Mouse (Mus musculus) lung, adult 2 months (tissue): ENCODE results near the gene Il24. TPM values are rescaled to one million over a fixed set of nuclear protein-coding genes. Genes with fewer than 3 reads are reported as not detected.

Experiments used
- DNase-seq: peaks from one replicate; pipeline ENCODE4 v3.0.0; 2022
- H3K4me1 ChIP-seq: fragments of 200-500 bp; 2 replicates; pipeline ENCODE4 v1.6.1; 2011; ENCODE audit warnings: low read length; ENCODE audit not compliant: control insufficient read depth, insufficient read depth
- H3K4me3 ChIP-seq: fragments of 200-500 bp; replicated peaks from 2 replicates; pipeline ENCODE3; 2011; ENCODE audit warnings: low read depth, mild to moderate bottlenecking, control low read depth, low read length; ENCODE audit errors: extremely low read depth
- CTCF ChIP-seq: fragments of 200-500 bp; IDR thresholded peaks from 2 replicates; pipeline ENCODE4 v1.5.1; 2011; ENCODE audit warnings: mild to moderate bottlenecking, low read length, control low read depth; ENCODE audit not compliant: insufficient read depth
- POLR2A ChIP-seq: fragments of 200-500 bp; IDR thresholded peaks from 2 replicates; pipeline ENCODE4 v1.6.1; 2011; ENCODE audit warnings: low read depth, mild to moderate bottlenecking, control low read depth, low read length, borderline replicate concordance; ENCODE audit errors: extremely low read depth
- WGBS: fragments of 180-500 bp; shearing (Covaris S2); methylation state at CpG from one replicate; pipeline ENCODE4 v1.1.7; 2018; 5-methylcytosine and 5-hydroxymethylcytosine counted together
- polyA plus RNA-seq: library from polyadenylated mRNA; depleted of rRNA; stranded (reverse); fragments of >200 nt; gene quantifications from 2 replicates; pipeline ENCODE4 v1.2.3, GENCODE M21; 2012

Il24 gene
- polyA plus RNA-seq, 1 experiment, result not detected

GRCm38 (mm10) chr1:130883146-130883545 is 4.1 kb downstream of the Il24 start:
- no peak for DNase-seq
- TF ChIP-seq POLR2A, result no peak
- TF ChIP-seq CTCF, result no peak
- Histone ChIP-seq H3K4me1 (no peaks in the 10 kb centered on the region), H3K4me3 (no peak overlapping the region)
- 79% methylated on average over 4 of the region's 4 CpGs for WGBS

GRCm38 (mm10) chr1:130879927-130880326 is 7.3 kb downstream of the Il24 start:
- H3K4me1 ChIP-seq, result no peaks in the 10 kb centered on the region
- WGBS, result 82% methylated on average over 7 of the region's 7 CpGs
- H3K4me3 ChIP-seq, result no peak overlapping the region
- no peak for DNase-seq
- TF ChIP-seq POLR2A, result no peak
- TF ChIP-seq CTCF, result no peak

GRCm38 (mm10) chr1:130877889-130878614 is 9.2 kb downstream of the Il24 start:
- H3K4me3 ChIP-seq, result no peak overlapping the region
- no peaks in the 10 kb centered on the region for H3K4me1 ChIP-seq
- 2% methylated on average over 41 of the region's 43 CpGs for WGBS
- TF ChIP-seq POLR2A (no peak), CTCF (no peak)
- peak; percentile 14 for DNase-seq

GRCm38 (mm10) chr1:130876931-130877509 is 10.2 kb downstream of the Il24 start:
- no peak for DNase-seq
- no peaks in the 10 kb centered on the region for H3K4me1 ChIP-seq
- WGBS, result 20% methylated on average over 3 of the region's 3 CpGs
- H3K4me3 ChIP-seq, result no peak overlapping the region
- TF ChIP-seq CTCF (peak; percentile 29; the same call in 1 of the 2 replicates), POLR2A (no peak)

- H3K4me1 ChIP-seq, result no peaks in the 10 kb centered on the region
- no peak overlapping the region for H3K4me3 ChIP-seq
- no peak for TF ChIP-seq POLR2A
- WGBS, result 75% methylated on average over 3 of the region's 3 CpGs
- no peak for DNase-seq
Measured at GRCm38 (mm10) chr1:130875910-130876309, 11.3 kb downstream of the Il24 start.

- 14% methylated on average over 3 of the region's 3 CpGs for WGBS
- H3K4me3 ChIP-seq, result no peak overlapping the region
- H3K4me1 ChIP-seq, result no peaks in the 10 kb centered on the region
- DNase-seq, result peak; percentile 16
- TF ChIP-seq POLR2A (no peak), CTCF (peak; percentile 24; the same call in 1 of the 2 replicates)
Measured at GRCm38 (mm10) chr1:130875139-130875538, 12.1 kb downstream of the Il24 start.

GRCm38 (mm10) chr1:130872912-130873311 is 14.3 kb downstream of the Il24 start:
- H3K4me1 ChIP-seq, result no peaks in the 10 kb centered on the region
- 79% methylated on average over 2 of the region's 2 CpGs for WGBS
- DNase-seq, result no peak

GRCm38 (mm10) chr1:130865541-130866221 is 21.6 kb downstream of the Il24 start, which contains the start of gene Fcmr:
Gene Fcmr, plus strand, starts transcription at chr1:130865669.
- Histone ChIP-seq H3K4me3 (no peak within 1 kb of the TSS), H3K4me1 (no peaks in the 10 kb centered on the region)
- DNase-seq, result no peak
- 67% methylated on average over 7 of the region's 7 CpGs for WGBS
- no peak for TF ChIP-seq CTCF
- no peak for TF ChIP-seq POLR2A

More at GRCm38 (mm10) chr1:130872912-130873311, 14.3 kb downstream of the Il24 start:
- TF ChIP-seq POLR2A, result no peak
- no peak overlapping the region for H3K4me3 ChIP-seq

- no peaks in the 10 kb centered on the region for H3K4me1 ChIP-seq
- TF ChIP-seq POLR2A (no peak), CTCF (no peak)
- no peak for DNase-seq
- H3K4me3 ChIP-seq, result no peak overlapping the region
- 90% methylated on average over 5 of the region's 5 CpGs for WGBS
Measured at GRCm38 (mm10) chr1:130864741-130865140, 22.5 kb downstream of the Il24 start.

GRCm38 (mm10) chr1:130864238-130864637 is 23.0 kb downstream of the Il24 start:
- WGBS, result 62% methylated on average over 4 of the region's 4 CpGs
- Histone ChIP-seq H3K4me1 (no peaks in the 10 kb centered on the region), H3K4me3 (no peak overlapping the region)
- no peak for DNase-seq
- TF ChIP-seq CTCF (no peak), POLR2A (no peak)

- H3K4me1 ChIP-seq, result no peaks in the 10 kb centered on the region
- H3K4me3 ChIP-seq, result no peak overlapping the region
- TF ChIP-seq POLR2A (no peak), CTCF (no peak)
- 78% methylated on average over 4 of the region's 4 CpGs for WGBS
- DNase-seq, result no peak
Measured at GRCm38 (mm10) chr1:130857456-130857855, 29.8 kb downstream of the Il24 start.
